Mouse (Mus musculus): ENCODE results near the gene Slfn2. TPM values are rescaled to one million over a fixed set of nuclear protein-coding genes. Genes with fewer than 3 reads are reported as not detected.

Slfn2 gene
- 2.4 and 2.8 TPM in 2 replicates for polyA plus RNA-seq (2012; rRNA removed)

GRCm38 (mm10) chr11:83064946-83065345, at the start of gene Slfn2:
Gene Slfn2, plus strand, starts transcription at chr11:83065112.

GRCm38 (mm10) chr11:83020621-83021020, 44.3 kb upstream of the Slfn2 start, which contains the start of gene Slfn8:
Gene Slfn8, minus strand, starts transcription at chr11:83020810.

GRCm38 (mm10) chr11:83116597-83117227, 51.8 kb downstream of the Slfn2 start, which contains the start of gene Slfn1:
Gene Slfn1, plus strand, starts transcription at chr11:83116849.

Other genes starting within 250 kb of the Slfn2 start
- gene Rffl, start 193.9 kb upstream of the Slfn2 start, polyA plus RNA-seq (2012; rRNA removed), result 11.7 and 12.7 TPM in 2 replicates
- gene Rad51d, start 174.5 kb upstream of the Slfn2 start, polyA plus RNA-seq (2012; rRNA removed), result 18.5 and 26.8 TPM in 2 replicates
- gene Fndc8, start 173.0 kb upstream of the Slfn2 start, polyA plus RNA-seq (2012; rRNA removed), result 0.09 and 0.30 TPM in 2 replicates
- 91.1 and 92.9 TPM in 2 replicates for gene Nle1, start 156.7 kb upstream of the Slfn2 start, polyA plus RNA-seq (2012; rRNA removed)
- 8.5 and 12.4 TPM in 2 replicates for gene Unc45b, start 154.6 kb upstream of the Slfn2 start, polyA plus RNA-seq (2012; rRNA removed)
- 2.1 and 2.2 TPM in 2 replicates for gene Slfn5, start 113.8 kb upstream of the Slfn2 start, polyA plus RNA-seq (2012; rRNA removed)
- gene Slfn9, start 73.3 kb upstream of the Slfn2 start, polyA plus RNA-seq (2012; rRNA removed), result 0.76 and 0.91 TPM in 2 replicates
- 0.30 and 0.38 TPM in 2 replicates for gene Slfn8, start 44.3 kb upstream of the Slfn2 start, polyA plus RNA-seq (2012; rRNA removed)
- gene Slfn1, start 51.7 kb downstream of the Slfn2 start, polyA plus RNA-seq (2012; rRNA removed), result 0.34 and 0.50 TPM in 2 replicates
- gene Slfn4, start 110.1 kb downstream of the Slfn2 start, polyA plus RNA-seq (2012; rRNA removed), result 0.34 and 0.53 TPM in 2 replicates
- gene Slfn3, start 126.2 kb downstream of the Slfn2 start, polyA plus RNA-seq (2012; rRNA removed), result 0.21 and 0.32 TPM in 2 replicates
- gene Slfn14, start 221.6 kb downstream of the Slfn2 start, polyA plus RNA-seq (2012; rRNA removed), result 0.58 and 0.93 TPM in 2 replicates
- 31.6 and 37.4 TPM in 2 replicates for gene Ap2b1, start 233.9 kb downstream of the Slfn2 start, polyA plus RNA-seq (2012; rRNA removed)
- 8.9 and 9.3 TPM in 2 replicates for gene Pex12, start 237.5 kb downstream of the Slfn2 start, polyA plus RNA-seq (2012; rRNA removed)